Mouse (Mus musculus): ENCODE data around the gene Zfp874b.

DNA sequence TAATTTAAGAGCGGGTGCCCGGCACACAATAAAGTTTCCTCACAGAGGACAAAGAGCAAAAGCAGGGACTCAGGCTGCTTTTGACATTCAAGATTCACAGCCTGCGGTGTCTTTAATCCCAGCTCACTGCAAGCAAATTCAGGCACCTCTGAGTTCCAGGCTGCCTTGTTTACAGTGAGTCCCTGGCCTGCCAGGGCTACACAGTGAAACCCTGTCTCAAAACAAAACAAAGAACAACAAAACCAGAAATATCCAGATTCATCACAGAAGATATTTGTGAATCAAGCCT, 32.1 kb downstream of the Zfp874b start:
- TF ChIP-seq CTCF (IDR thresholded peaks at IDR 0.05; ENCODE audit: low read depth) (no peak), EP300 (optimal IDR thresholded peaks at IDR 0.05) (no peak)

Measured in stomach, postnatal 0 days (tissue).